Mouse (Mus musculus): ENCODE results near the gene 3110040M04Rik.
"Not testable (repeated sequence)": the region's sequence is repeated elsewhere in the genome, so short reads cannot be mapped to it uniquely, and the experiment has no call there.

GRCm38 (mm10) chr1:151208944-151209343 lies 5.0 kb downstream of the 3110040M04Rik start:
- not testable (repeated sequence) for TF ChIP-seq CTCF, POLR2A (IDR thresholded peaks at IDR 0.05; ENCODE audit: insufficient read depth, low read depth, low read length)

Data from olfactory bulb, adult 2 months (tissue).